Mouse (Mus musculus): ENCODE measurements around the gene H1foo. TPM values are rescaled to one million over a fixed set of nuclear protein-coding genes. Genes with fewer than 3 reads are reported as not detected.

The H1foo gene
- polyA plus RNA-seq, 1 experiment from 2014 or later: not detected

GRCm38 (mm10) chr6:115955664-115956063 is 10.9 kb downstream of the H1foo start:
- H3K9ac ChIP-seq (ENCODE audit: low read length): no peak overlapping the region
- ATAC-seq (ENCODE audit: low FRiP score) (no peak), DNase-seq (ENCODE audit: low spot score, missing footprints) (no peak)
- H3K9me3 ChIP-seq (ENCODE audit: control insufficient read depth, low read length): no peaks in the 10 kb centered on the region
- no peak overlapping the region for H3K4me2 ChIP-seq
- no peak overlapping the region for H3K27ac ChIP-seq (ENCODE audit: low read depth, low read length)
- H3K4me3 ChIP-seq (ENCODE audit: low read depth, low read length): no peak overlapping the region
- 87% methylated on average over 11 of the region's 11 CpGs for WGBS
- H3K36me3 ChIP-seq (ENCODE audit: control insufficient read depth, insufficient read depth, low read length): no peaks in the 10 kb centered on the region
- H3K27me3 ChIP-seq (ENCODE audit: control insufficient read depth, insufficient read depth, low read length): no peaks in the 10 kb centered on the region
- peaks cover 6% of the 10 kb centered on the region for H3K4me1 ChIP-seq (ENCODE audit: control insufficient read depth, insufficient read depth, low read length)

GRCm38 (mm10) chr6:115956418-115956921 is 11.7 kb downstream of the H1foo start:
- H3K4me1 ChIP-seq (ENCODE audit: control insufficient read depth, insufficient read depth, low read length): peaks cover 6% of the 10 kb centered on the region
- DNase-seq (ENCODE audit: low spot score, missing footprints) (no peak), ATAC-seq (ENCODE audit: low FRiP score) (no peak)
- no peaks in the 10 kb centered on the region for H3K9me3 ChIP-seq (ENCODE audit: control insufficient read depth, low read length)
- H3K4me2 ChIP-seq: no peak overlapping the region
- no peak overlapping the region for H3K27ac ChIP-seq (ENCODE audit: low read depth, low read length)
- no peak overlapping the region for H3K4me3 ChIP-seq (ENCODE audit: low read depth, low read length)
- no peaks in the 10 kb centered on the region for H3K27me3 ChIP-seq (ENCODE audit: control insufficient read depth, insufficient read depth, low read length)
- H3K36me3 ChIP-seq (ENCODE audit: control insufficient read depth, insufficient read depth, low read length): no peaks in the 10 kb centered on the region
- H3K9ac ChIP-seq (ENCODE audit: low read length): no peak overlapping the region
- 89% methylated on average over 13 of the region's 13 CpGs for WGBS

- H3K4me2 ChIP-seq: no peak overlapping the region
- ATAC-seq (ENCODE audit: low FRiP score) (peak; percentile 29; the same call in 1 of the 2 replicates), DNase-seq (ENCODE audit: low spot score, missing footprints) (peak; percentile 85)
- H3K27me3 ChIP-seq (ENCODE audit: control insufficient read depth, insufficient read depth, low read length): no peaks in the 10 kb centered on the region
- H3K4me3 ChIP-seq (ENCODE audit: low read depth, low read length): no peak overlapping the region
- H3K9ac ChIP-seq (ENCODE audit: low read length): no peak overlapping the region
- no peaks in the 10 kb centered on the region for H3K36me3 ChIP-seq (ENCODE audit: control insufficient read depth, insufficient read depth, low read length)
- H3K4me1 ChIP-seq (ENCODE audit: control insufficient read depth, insufficient read depth, low read length): peaks cover 6% of the 10 kb centered on the region
- 54% methylated on average over 16 of the region's 16 CpGs for WGBS
- no peaks in the 10 kb centered on the region for H3K9me3 ChIP-seq (ENCODE audit: control insufficient read depth, low read length)
- H3K27ac ChIP-seq (ENCODE audit: low read depth, low read length): no peak overlapping the region
Measured at GRCm38 (mm10) chr6:115956922-115957601, 12.3 kb downstream of the H1foo start.

- Histone ChIP-seq H3K36me3 (ENCODE audit: control insufficient read depth, insufficient read depth, low read length) (no peaks in the 10 kb centered on the region), H3K4me1 (ENCODE audit: control insufficient read depth, insufficient read depth, low read length) (peaks cover 6% of the 10 kb centered on the region), H3K27me3 (ENCODE audit: control insufficient read depth, insufficient read depth, low read length) (no peaks in the 10 kb centered on the region), H3K27ac (ENCODE audit: low read depth, low read length) (no peak overlapping the region), H3K9ac (ENCODE audit: low read length) (no peak overlapping the region), H3K9me3 (ENCODE audit: control insufficient read depth, low read length) (no peaks in the 10 kb centered on the region), H3K4me2 (no peak overlapping the region), H3K4me3 (ENCODE audit: low read depth, low read length) (no peak overlapping the region)
- DNase-seq (ENCODE audit: low spot score, missing footprints) (no peak), ATAC-seq (ENCODE audit: low FRiP score) (no peak)
- 52% methylated on average over 6 of the region's 6 CpGs for WGBS
Measured at GRCm38 (mm10) chr6:115957681-115958080, 12.9 kb downstream of the H1foo start.

- Histone ChIP-seq H3K27me3 (ENCODE audit: control insufficient read depth, insufficient read depth, low read length) (no peaks in the 10 kb centered on the region), H3K36me3 (ENCODE audit: control insufficient read depth, insufficient read depth, low read length) (no peaks in the 10 kb centered on the region), H3K27ac (ENCODE audit: low read depth, low read length) (no peak overlapping the region), H3K4me2 (no peak overlapping the region), H3K9me3 (ENCODE audit: control insufficient read depth, low read length) (no peaks in the 10 kb centered on the region), H3K9ac (ENCODE audit: low read length) (no peak overlapping the region), H3K4me3 (ENCODE audit: low read depth, low read length) (no peak overlapping the region), H3K4me1 (ENCODE audit: control insufficient read depth, insufficient read depth, low read length) (peaks cover 6% of the 10 kb centered on the region)
- no peak for ATAC-seq (ENCODE audit: low FRiP score)
- WGBS: 93% methylated on average over 9 of the region's 9 CpGs
- no peak for DNase-seq (ENCODE audit: low spot score, missing footprints)
Measured at GRCm38 (mm10) chr6:115958445-115958844, 13.7 kb downstream of the H1foo start.

- no peak for ATAC-seq (ENCODE audit: low FRiP score)
- Histone ChIP-seq H3K27me3 (ENCODE audit: control insufficient read depth, insufficient read depth, low read length) (no peaks in the 10 kb centered on the region), H3K27ac (ENCODE audit: low read depth, low read length) (no peak overlapping the region), H3K4me2 (no peak overlapping the region), H3K36me3 (ENCODE audit: control insufficient read depth, insufficient read depth, low read length) (no peaks in the 10 kb centered on the region), H3K9me3 (ENCODE audit: control insufficient read depth, low read length) (no peaks in the 10 kb centered on the region), H3K4me1 (ENCODE audit: control insufficient read depth, insufficient read depth, low read length) (peaks cover 6% of the 10 kb centered on the region), H3K4me3 (ENCODE audit: low read depth, low read length) (no peak overlapping the region), H3K9ac (ENCODE audit: low read length) (no peak overlapping the region)
- no peak for DNase-seq (ENCODE audit: low spot score, missing footprints)
- 75% methylated on average over 7 of the region's 7 CpGs for WGBS
Measured at GRCm38 (mm10) chr6:115959151-115959691, 14.5 kb downstream of the H1foo start.

- H3K9me3 ChIP-seq (ENCODE audit: control insufficient read depth, low read length): no peaks in the 10 kb centered on the region
- H3K36me3 ChIP-seq (ENCODE audit: control insufficient read depth, insufficient read depth, low read length): no peaks in the 10 kb centered on the region
- no peak overlapping the region for H3K9ac ChIP-seq (ENCODE audit: low read length)
- WGBS: 93% methylated on average over 19 of the region's 19 CpGs
- ATAC-seq (ENCODE audit: low FRiP score): no peak
- H3K4me3 ChIP-seq (ENCODE audit: low read depth, low read length): no peak overlapping the region
- H3K4me1 ChIP-seq (ENCODE audit: control insufficient read depth, insufficient read depth, low read length): peaks cover 6% of the 10 kb centered on the region
- no peak for DNase-seq (ENCODE audit: low spot score, missing footprints)
- H3K27ac ChIP-seq (ENCODE audit: low read depth, low read length): no peak overlapping the region
- no peaks in the 10 kb centered on the region for H3K27me3 ChIP-seq (ENCODE audit: control insufficient read depth, insufficient read depth, low read length)
- H3K4me2 ChIP-seq: no peak overlapping the region
Measured at GRCm38 (mm10) chr6:115960322-115960721, 15.6 kb downstream of the H1foo start.

GRCm38 (mm10) chr6:115961743-115962142 is 17.0 kb downstream of the H1foo start:
- Histone ChIP-seq H3K9ac (ENCODE audit: low read length) (no peak overlapping the region), H3K27me3 (ENCODE audit: control insufficient read depth, insufficient read depth, low read length) (no peaks in the 10 kb centered on the region), H3K4me2 (no peak overlapping the region), H3K9me3 (ENCODE audit: control insufficient read depth, low read length) (no peaks in the 10 kb centered on the region), H3K27ac (ENCODE audit: low read depth, low read length) (no peak overlapping the region), H3K36me3 (ENCODE audit: control insufficient read depth, insufficient read depth, low read length) (no peaks in the 10 kb centered on the region), H3K4me3 (ENCODE audit: low read depth, low read length) (no peak overlapping the region), H3K4me1 (ENCODE audit: control insufficient read depth, insufficient read depth, low read length) (peaks cover 6% of the 10 kb centered on the region)
- DNase-seq (ENCODE audit: low spot score, missing footprints) (no peak), ATAC-seq (ENCODE audit: low FRiP score) (no peak)
- 85% methylated on average over 3 of the region's 3 CpGs for WGBS

- 34% methylated on average over 23 of the region's 23 CpGs for WGBS
- no peak overlapping the region for H3K4me2 ChIP-seq
Measured at GRCm38 (mm10) chr6:115962439-115963085, 17.8 kb downstream of the H1foo start.

More at GRCm38 (mm10) chr6:115962439-115963085, 17.8 kb downstream of the H1foo start:
- H3K4me3 ChIP-seq (ENCODE audit: low read depth, low read length): no peak overlapping the region
- H3K27me3 ChIP-seq (ENCODE audit: control insufficient read depth, insufficient read depth, low read length): no peaks in the 10 kb centered on the region
- DNase-seq (ENCODE audit: low spot score, missing footprints) (peak; percentile 90), ATAC-seq (ENCODE audit: low FRiP score) (0 out of 2 replicates have a peak, but pooled peaks have one; percentile 31)
- H3K27ac ChIP-seq (ENCODE audit: low read depth, low read length): no peak overlapping the region
- H3K9ac ChIP-seq (ENCODE audit: low read length): no peak overlapping the region
- no peaks in the 10 kb centered on the region for H3K9me3 ChIP-seq (ENCODE audit: control insufficient read depth, low read length)
- H3K36me3 ChIP-seq (ENCODE audit: control insufficient read depth, insufficient read depth, low read length): no peaks in the 10 kb centered on the region
- no peaks in the 10 kb centered on the region for H3K4me1 ChIP-seq (ENCODE audit: control insufficient read depth, insufficient read depth, low read length)
